Mouse (Mus musculus) olfactory bulb, adult 2 months (tissue): ENCODE measurements around the gene Fgfr2. TPM values are rescaled to one million over a fixed set of nuclear protein-coding genes. Genes with fewer than 3 reads are reported as not detected.

Source experiments
- H3K27ac ChIP-seq: fragments of 200-500 bp; 2 replicates; pipeline ENCODE4 v1.5.1; 2012; ENCODE audit warnings: low read depth, low read length; ENCODE audit not compliant: insufficient read depth
- H3K4me1 ChIP-seq: fragments of 200-500 bp; 2 replicates; pipeline ENCODE4 v1.6.1; 2012; ENCODE audit warnings: low read length; ENCODE audit not compliant: control insufficient read depth, insufficient read depth
- H3K4me3 ChIP-seq: fragments of 200-500 bp; 2 replicates; pipeline ENCODE4 v1.5.1; 2012; ENCODE audit warnings: mild to moderate bottlenecking, low read depth, low read length, moderate library complexity; ENCODE audit not compliant: insufficient read depth
- CTCF ChIP-seq: fragments of 200-500 bp; IDR thresholded peaks from 2 replicates; pipeline ENCODE4 v1.5.1; 2012; ENCODE audit warnings: low read depth, mild to moderate bottlenecking, low read length, moderate library complexity; ENCODE audit not compliant: insufficient read depth
- POLR2A ChIP-seq: fragments of 200-500 bp; IDR thresholded peaks from 2 replicates; pipeline ENCODE4 v1.6.1; 2012; ENCODE audit warnings: mild to moderate bottlenecking, low read depth, low read length, moderate library complexity; ENCODE audit not compliant: insufficient read depth
- WGBS: fragments of 180-500 bp; shearing (Covaris S2); methylation state at CpG from one replicate; pipeline ENCODE4 v1.1.7; 2018; 5-methylcytosine and 5-hydroxymethylcytosine counted together
- polyA plus RNA-seq: library from polyadenylated mRNA; stranded (reverse); fragments of >200 nt; gene quantifications from 2 replicates; pipeline ENCODE4 v1.2.4, GENCODE M21; 2012; ENCODE audit warnings: low replicate concordance; ENCODE audit not compliant: missing spikeins, insufficient read depth, insufficient read length

Gene Fgfr2
- not detected in 2 replicates for polyA plus RNA-seq

- under 1% methylated on average over 48 of the region's 53 CpGs for WGBS
- H3K27ac ChIP-seq: peak within 1 kb of the TSS; percentile 79
These were observed at the start of gene Fgfr2 for GRCm38 (mm10) chr7:133123244-133123998. Gene Fgfr2 (minus strand): TSS chr7:133123350.

GRCm38 (mm10) chr7:133171403-133172032 is 48.4 kb upstream of the Fgfr2 start:
- TF ChIP-seq POLR2A (no peak), CTCF (no peak)
- Histone ChIP-seq H3K27ac (no peak overlapping the region), H3K4me1 (peaks cover 3% of the 10 kb centered on the region; the same call in 1 of the 2 replicates), H3K4me3 (no peak overlapping the region)
- WGBS: 87% methylated on average over 4 of the region's 4 CpGs

More at GRCm38 (mm10) chr7:133123244-133123998, at the start of gene Fgfr2:
- TF ChIP-seq POLR2A (no peak), CTCF (no peak)
- Histone ChIP-seq H3K4me1 (peaks cover 12% of the 10 kb centered on the region), H3K4me3 (peak within 1 kb of the TSS; percentile 87)

GRCm38 (mm10) chr7:133168928-133169327 is 45.8 kb upstream of the Fgfr2 start:
- 0 out of 2 replicates have a peak, but pooled peaks cover 1% of the 10 kb centered on the region for H3K4me1 ChIP-seq
- WGBS: 97% methylated on average over 3 of the region's 3 CpGs
- no peak overlapping the region for H3K27ac ChIP-seq
- H3K4me3 ChIP-seq: no peak overlapping the region
- no peak for TF ChIP-seq CTCF
- no peak for TF ChIP-seq POLR2A

GRCm38 (mm10) chr7:133167903-133168302 is 44.8 kb upstream of the Fgfr2 start:
- WGBS: 80% methylated on average over 2 of the region's 2 CpGs
- no peak for TF ChIP-seq POLR2A
- no peak for TF ChIP-seq CTCF
- no peak overlapping the region for H3K27ac ChIP-seq

GRCm38 (mm10) chr7:133164770-133165169 is 41.6 kb upstream of the Fgfr2 start:
- 23% methylated on average over 2 of the region's 2 CpGs for WGBS
- 0 out of 2 replicates have a peak, but pooled peaks cover 2% of the 10 kb centered on the region for H3K4me1 ChIP-seq
- TF ChIP-seq CTCF: no peak
- TF ChIP-seq POLR2A: no peak
- no peak overlapping the region for H3K27ac ChIP-seq
- no peak overlapping the region for H3K4me3 ChIP-seq

More at GRCm38 (mm10) chr7:133167903-133168302, 44.8 kb upstream of the Fgfr2 start:
- Histone ChIP-seq H3K4me1 (0 out of 2 replicates have a peak, but pooled peaks cover 2% of the 10 kb centered on the region), H3K4me3 (no peak overlapping the region)

GRCm38 (mm10) chr7:133163011-133163410 is 39.9 kb upstream of the Fgfr2 start:
- no peak overlapping the region for H3K4me3 ChIP-seq
- no peak overlapping the region for H3K27ac ChIP-seq
- TF ChIP-seq POLR2A (no peak), CTCF (no peak)
- WGBS: 58% methylated on average over 5 of the region's 5 CpGs
- 0 out of 2 replicates have a peak, but pooled peaks cover 2% of the 10 kb centered on the region for H3K4me1 ChIP-seq

GRCm38 (mm10) chr7:133162131-133162530 is 39.0 kb upstream of the Fgfr2 start:
- WGBS: 81% methylated on average over 2 of the region's 2 CpGs

GRCm38 (mm10) chr7:133161362-133162080 is 38.4 kb upstream of the Fgfr2 start:
- Histone ChIP-seq H3K4me1 (0 out of 2 replicates have a peak, but pooled peaks cover 2% of the 10 kb centered on the region), H3K4me3 (no peak overlapping the region), H3K27ac (no peak overlapping the region)
- WGBS: 87% methylated on average over 7 of the region's 7 CpGs
- TF ChIP-seq POLR2A: no peak
- no peak for TF ChIP-seq CTCF

More at GRCm38 (mm10) chr7:133162131-133162530, 39.0 kb upstream of the Fgfr2 start:
- TF ChIP-seq CTCF (no peak), POLR2A (no peak)
- Histone ChIP-seq H3K4me1 (0 out of 2 replicates have a peak, but pooled peaks cover 2% of the 10 kb centered on the region), H3K4me3 (no peak overlapping the region), H3K27ac (no peak overlapping the region)
